Mouse (Mus musculus): ENCODE measurements around the gene Zfp36l1.

Gene Zfp36l1

GRCm38 (mm10) chr12:80131359-80132249 lies 18.8 kb upstream of the Zfp36l1 start:
- no peak for DNase-seq (ENCODE audit: low read depth, low spot score)

DNA sequence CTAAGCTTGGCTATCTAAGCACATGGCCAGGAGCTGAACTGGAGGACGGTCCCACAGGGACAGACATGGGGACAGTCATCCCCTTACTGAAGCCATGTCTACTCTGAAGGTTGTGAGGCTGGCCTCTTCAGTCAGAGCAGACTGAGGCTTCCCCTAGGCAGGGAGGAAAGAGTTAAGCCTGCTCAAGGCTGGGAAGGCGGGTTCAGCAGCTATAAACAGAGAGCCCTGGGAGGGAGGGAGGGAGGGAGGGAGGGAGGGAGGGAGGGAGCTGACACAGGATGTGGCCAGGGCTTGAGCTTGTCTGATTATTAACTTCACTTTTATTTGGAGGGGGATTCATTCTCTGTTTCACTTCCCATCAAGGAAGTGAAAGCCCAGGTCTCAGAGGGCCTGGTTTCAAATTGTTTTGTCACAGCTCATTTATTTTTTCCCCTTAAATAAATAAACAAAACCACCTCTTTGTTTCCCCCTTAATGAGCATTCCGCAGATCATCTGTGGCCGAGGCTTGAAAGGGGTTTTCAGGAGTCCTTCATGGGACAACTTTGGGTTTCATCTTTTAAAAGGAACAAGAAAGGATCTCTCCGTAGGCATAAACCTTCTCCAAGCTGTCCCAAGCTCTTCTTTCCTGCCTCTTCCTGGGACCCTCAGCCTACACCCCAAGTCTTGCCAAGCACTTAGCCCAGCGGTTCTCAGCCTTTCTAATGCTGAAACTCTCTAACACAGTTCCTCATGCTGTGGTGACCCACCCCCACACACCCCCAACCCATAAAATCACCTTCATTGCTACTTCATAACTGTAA lies 17.9 kb upstream of the Zfp36l1 start:
- no peak for DNase-seq (ENCODE audit: low read depth, low spot score)

GRCm38 (mm10) chr12:80129531-80129930 lies 16.7 kb upstream of the Zfp36l1 start:
- DNase-seq (ENCODE audit: low read depth, low spot score) = no peak

DNA sequence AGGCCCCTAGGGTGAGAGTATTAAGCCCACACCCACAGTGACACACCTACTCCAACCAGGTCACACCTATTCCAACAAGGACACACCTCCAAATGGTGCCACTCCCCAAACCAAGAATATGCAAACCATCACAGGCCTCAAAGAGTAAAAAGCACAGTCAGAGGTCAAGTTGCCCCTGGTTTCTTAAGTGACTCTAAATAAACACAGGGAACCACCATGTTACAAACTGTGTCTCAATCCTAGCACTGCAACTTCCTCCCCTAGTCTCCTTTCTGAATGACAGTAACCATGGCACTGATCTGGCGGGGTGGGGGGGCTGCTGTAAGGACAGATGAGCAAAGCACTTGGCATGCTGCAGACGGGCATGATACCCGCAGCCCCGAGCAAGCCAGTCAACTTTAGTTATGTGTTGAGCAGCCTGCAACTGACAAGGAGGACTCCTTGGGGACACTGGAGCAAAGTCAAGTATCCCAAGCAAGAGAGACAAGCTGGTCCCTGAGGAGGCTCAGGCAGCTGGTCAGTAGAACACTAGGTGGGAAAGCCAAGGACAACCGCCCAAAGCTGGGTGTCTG lies 14.5 kb upstream of the Zfp36l1 start:
- no peak for DNase-seq (ENCODE audit: low read depth, low spot score)

- DNase-seq (ENCODE audit: low read depth, low spot score) = no peak
Measured at GRCm38 (mm10) chr12:80125316-80125715, 12.5 kb upstream of the Zfp36l1 start.

DNA sequence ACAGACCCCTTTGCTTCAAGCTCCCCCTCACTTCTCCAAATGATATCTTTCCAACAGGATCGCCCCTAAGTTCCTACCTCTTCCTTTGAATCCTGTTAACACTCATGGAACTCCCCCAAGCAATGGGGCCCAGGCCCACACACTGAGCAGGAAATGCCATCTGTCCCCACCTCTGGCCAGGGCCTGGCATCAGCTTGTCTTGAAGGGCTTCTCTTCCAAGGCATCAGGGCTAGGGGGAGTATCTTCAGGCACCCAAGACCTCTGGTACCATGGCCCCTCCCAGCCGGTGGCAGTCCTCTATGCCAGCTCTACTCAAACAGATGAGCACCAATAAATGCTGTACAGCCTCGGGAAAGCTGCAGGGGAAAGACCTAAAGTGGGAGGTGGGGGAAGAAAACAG lies 11.9 kb upstream of the Zfp36l1 start:
- no peak for DNase-seq (ENCODE audit: low read depth, low spot score)

GRCm38 (mm10) chr12:80124211-80124610 lies 11.4 kb upstream of the Zfp36l1 start:
- peak; percentile 73 for DNase-seq (ENCODE audit: low read depth, low spot score)

DNA sequence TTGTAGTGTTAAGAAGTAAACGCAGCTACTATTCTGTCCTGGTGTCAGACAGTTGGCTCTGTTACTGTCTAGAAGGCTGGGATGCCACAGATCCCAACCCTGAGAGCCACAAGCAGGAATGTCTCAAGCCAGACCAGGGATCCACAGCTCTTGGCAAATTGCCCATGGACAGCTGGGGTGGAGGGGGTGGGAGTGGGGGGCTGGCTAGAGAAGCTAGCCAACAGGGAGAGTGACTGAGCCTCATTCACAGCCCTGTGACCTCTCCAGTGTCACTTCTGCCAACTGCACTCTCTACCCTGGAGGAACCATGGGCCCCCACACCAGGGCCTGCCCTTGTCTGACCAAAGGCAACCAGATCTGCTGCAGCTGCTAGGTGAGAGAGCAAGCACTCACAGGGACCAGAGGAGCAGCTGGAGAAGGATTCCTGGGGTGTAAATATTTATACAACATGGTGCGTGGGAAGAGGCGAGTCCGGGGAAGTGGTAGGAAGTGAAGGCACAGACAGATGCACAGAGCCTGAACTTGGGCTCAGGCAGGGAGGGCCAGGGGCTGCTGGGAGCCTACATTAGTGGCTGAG lies 10.5 kb upstream of the Zfp36l1 start:
- no peak for DNase-seq (ENCODE audit: low read depth, low spot score)

GRCm38 (mm10) chr12:80121438-80121837 lies 8.6 kb upstream of the Zfp36l1 start:
- no peak for DNase-seq (ENCODE audit: low read depth, low spot score)

- DNase-seq (ENCODE audit: low read depth, low spot score) = no peak
Measured at GRCm38 (mm10) chr12:80118588-80118987, 5.8 kb upstream of the Zfp36l1 start.

GRCm38 (mm10) chr12:80116206-80117112 lies 3.6 kb upstream of the Zfp36l1 start:
- DNase-seq (ENCODE audit: low read depth, low spot score) = no peak

DNA sequence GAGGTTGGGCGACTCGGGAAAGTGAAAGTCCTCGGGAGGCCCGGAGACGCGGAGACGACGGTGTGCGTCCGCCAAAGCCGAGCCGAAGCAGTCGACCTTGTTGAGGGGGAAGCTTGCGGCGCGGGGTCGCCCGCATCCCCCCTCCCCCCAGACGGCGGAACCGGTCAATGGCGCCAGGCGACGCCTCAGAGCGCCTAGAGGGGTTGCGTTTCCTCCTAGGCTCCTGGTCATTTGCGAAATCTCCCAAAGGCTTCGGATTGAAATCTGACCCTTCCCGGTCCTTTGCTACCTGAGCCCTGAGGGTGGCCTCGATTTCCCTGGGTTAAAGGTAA lies 3.0 kb upstream of the Zfp36l1 start:
- no peak for DNase-seq (ENCODE audit: low read depth, low spot score)

GRCm38 (mm10) chr12:80115142-80115862 lies 2.5 kb upstream of the Zfp36l1 start:
- peak; percentile 89 for DNase-seq (ENCODE audit: low read depth, low spot score)

- no peak for DNase-seq (ENCODE audit: low read depth, low spot score)
Measured at GRCm38 (mm10) chr12:80114892-80115141, 2.0 kb upstream of the Zfp36l1 start.

DNA sequence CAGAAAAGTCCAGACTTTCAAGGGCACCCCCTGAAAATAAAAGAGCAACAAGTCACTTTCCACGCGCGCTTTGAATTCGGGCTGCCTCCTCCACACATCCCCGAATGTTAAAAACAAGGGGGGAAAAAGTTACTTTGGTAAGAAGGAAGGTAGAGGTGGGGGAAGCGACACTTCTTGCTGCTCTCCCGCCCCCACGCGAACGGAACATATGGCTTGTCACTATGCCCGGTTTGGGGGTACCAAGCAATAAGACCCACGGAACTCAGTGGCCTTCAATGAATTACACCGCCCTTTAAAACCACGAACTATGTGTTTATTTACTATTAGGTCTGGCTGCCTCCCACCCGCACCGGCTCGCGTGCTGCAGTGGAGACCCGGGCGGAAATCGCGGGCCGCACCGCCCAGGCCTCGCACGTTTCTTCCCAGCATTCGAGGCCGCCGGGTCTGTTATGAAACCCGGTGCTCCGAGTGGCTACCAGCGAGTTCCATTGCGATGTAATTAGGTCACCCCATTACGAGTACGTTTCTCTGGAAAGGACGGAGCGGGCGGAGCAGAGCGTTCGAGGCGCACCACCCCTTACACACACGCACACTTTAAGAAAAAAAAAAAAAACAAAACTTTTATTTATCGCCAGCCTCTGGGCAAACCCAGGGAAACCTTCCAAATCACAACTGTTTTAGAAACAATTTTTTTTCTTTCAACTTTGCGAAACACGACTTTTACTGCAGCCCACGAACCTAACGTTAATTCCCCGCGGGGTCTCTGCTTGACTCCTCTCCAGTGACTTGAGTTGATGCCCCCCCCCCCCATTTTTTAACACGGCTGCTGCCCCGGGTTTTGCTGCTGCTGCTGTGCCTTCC lies 1.4 kb upstream of the Zfp36l1 start:
- peak; percentile 94 for DNase-seq (ENCODE audit: low read depth, low spot score)

DNA sequence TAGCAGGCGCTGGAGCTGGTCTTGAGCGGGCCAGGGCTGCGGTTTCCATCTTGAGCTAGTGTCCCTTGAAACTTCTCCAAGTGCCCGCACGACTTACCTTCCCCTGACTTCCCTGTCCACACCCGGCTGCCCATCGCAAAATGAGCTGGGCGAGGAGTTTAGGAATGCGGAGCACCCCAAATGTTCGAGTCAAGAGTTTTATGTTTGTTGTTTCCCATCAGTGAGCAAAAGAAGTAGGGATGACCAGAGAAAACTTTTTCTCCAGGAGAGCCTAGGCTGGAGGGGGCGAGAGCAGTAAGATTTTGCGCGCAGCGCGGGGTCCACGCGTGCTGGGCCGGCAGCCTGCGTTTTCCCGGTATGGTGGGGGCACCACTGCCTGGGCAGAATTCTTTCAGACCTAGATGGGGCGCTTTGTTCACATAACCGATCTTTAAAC lies 791 bp upstream of the Zfp36l1 start:
- no peak for DNase-seq (ENCODE audit: low read depth, low spot score)

- DNase-seq (ENCODE audit: low read depth, low spot score) = no peak
Measured at GRCm38 (mm10) chr12:80112071-80112660, 647 bp downstream of the Zfp36l1 start.

- DNase-seq (ENCODE audit: low read depth, low spot score) = no peak
Measured at GRCm38 (mm10) chr12:80111131-80112070, 1.4 kb downstream of the Zfp36l1 start.

Data from skeletal muscle tissue, adult 2 months (tissue).